Mouse (Mus musculus) hindbrain, embryonic 10.5 days (tissue): ENCODE results near the gene Rfc5. TPM values are rescaled to one million over a fixed set of nuclear protein-coding genes. Genes with fewer than 3 reads are reported as not detected.

Experiments
- DNase-seq: peaks from one replicate; pipeline ENCODE4 v3.0.0-alpha.2; 2017; ENCODE audit warnings: low spot score
- H3K27ac ChIP-seq: fragments of 300-500 bp; sonication (generic); 2 replicates; pipeline ENCODE4 v1.5.1; 2016; ENCODE audit warnings: mild to moderate bottlenecking, moderate library complexity
- H3K27me3 ChIP-seq: fragments of 300-500 bp; sonication (generic); 2 replicates; pipeline ENCODE4 v1.6.1; 2016; ENCODE audit warnings: mild to moderate bottlenecking; ENCODE audit not compliant: poor library complexity, insufficient read depth, severe bottlenecking
- H3K36me3 ChIP-seq: fragments of 300-500 bp; sonication (generic); 2 replicates; pipeline ENCODE4 v1.6.1; 2016; ENCODE audit warnings: mild to moderate bottlenecking, moderate library complexity
- H3K4me1 ChIP-seq: fragments of 300-500 bp; sonication (generic); replicated peaks from 2 replicates; pipeline ENCODE4 v1.6.1; 2016; ENCODE audit warnings: mild to moderate bottlenecking
- H3K4me3 ChIP-seq: fragments of 300-500 bp; sonication (generic); 2 replicates; pipeline ENCODE4 v1.5.1; 2016; ENCODE audit warnings: mild to moderate bottlenecking, moderate library complexity
- H3K9me3 ChIP-seq: fragments of 300-500 bp; sonication (generic); 2 replicates; pipeline ENCODE4 v1.6.1; 2016; ENCODE audit warnings: mild to moderate bottlenecking, moderate library complexity
- WGBS: fragments of 180-500 bp; shearing (Covaris S2); methylation state at CpG from one replicate; pipeline ENCODE4 v1.1.7; 2016; 5-methylcytosine and 5-hydroxymethylcytosine counted together
- polyA plus RNA-seq: library from polyadenylated mRNA; unstranded; fragments of >200 nt; fragmentation: Nextera tagmentation; extraction: Ambion mirVana; gene quantifications from 2 replicates; pipeline ENCODE4 v1.2.1, GENCODE M21; 2016

Rfc5 gene
- polyA plus RNA-seq, 1 experiment from 2014 or later = 109 TPM

GRCm38 (mm10) chr5:117337999-117338398 lies 50.8 kb downstream of the Rfc5 start:
- WGBS = 89% methylated on average over 10 of the region's 10 CpGs
- Histone ChIP-seq H3K4me3 (no peak overlapping the region), H3K36me3 (peaks cover 5% of the 10 kb centered on the region; the same call in 1 of the 2 replicates), H3K27ac (no peak overlapping the region), H3K27me3 (no peaks in the 10 kb centered on the region), H3K9me3 (peaks cover 4% of the 10 kb centered on the region; the same call in 1 of the 2 replicates), H3K4me1 (no peaks in the 10 kb centered on the region)
- DNase-seq = no peak

GRCm38 (mm10) chr5:117330457-117330856 lies 58.4 kb downstream of the Rfc5 start:
- no peak for DNase-seq
- no peak overlapping the region for H3K27ac ChIP-seq
- no peaks in the 10 kb centered on the region for H3K27me3 ChIP-seq
- H3K4me3 ChIP-seq = no peak overlapping the region
- no peaks in the 10 kb centered on the region for H3K9me3 ChIP-seq
- H3K4me1 ChIP-seq = no peaks in the 10 kb centered on the region
- WGBS = 91% methylated on average over 7 of the region's 7 CpGs
- no peaks in the 10 kb centered on the region for H3K36me3 ChIP-seq

Other genes with a start within 250 kb of the Rfc5 start
- 928 and 949 TPM in 2 replicates for gene Pebp1, start 101.4 kb downstream of the Rfc5 start, polyA plus RNA-seq
- gene Vsig10, start 70.0 kb downstream of the Rfc5 start, polyA plus RNA-seq = 1.8 and 3.4 TPM in 2 replicates
- gene Wsb2, start 31.7 kb downstream of the Rfc5 start, polyA plus RNA-seq = 56.9 and 86.8 TPM in 2 replicates
- gene Ksr2, start 25.0 kb upstream of the Rfc5 start, polyA plus RNA-seq = 0.92 and 2.1 TPM in 2 replicates